Comparison of ENCODE assay signal across 12 mouse cellular contexts in the genomic region with DNA sequence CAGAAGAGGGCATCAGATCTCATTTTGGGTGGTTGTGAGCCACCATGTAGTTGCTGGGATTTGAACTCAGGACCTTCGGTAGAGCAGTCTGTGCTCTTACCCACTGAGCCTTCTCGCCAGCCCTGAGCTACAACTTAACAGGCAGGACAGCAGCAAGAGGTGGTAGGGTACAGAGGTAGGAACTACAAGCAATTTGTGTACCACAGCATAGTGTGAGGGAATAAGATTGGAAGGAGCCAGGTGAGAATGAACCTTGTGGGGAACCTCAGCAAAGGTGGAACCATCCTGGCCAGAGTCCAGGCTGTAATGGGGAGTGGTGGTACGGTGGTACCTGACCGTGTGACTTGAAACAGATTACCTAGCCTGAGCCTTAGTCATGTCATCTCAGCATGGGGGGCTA. TPM values are rescaled to one million over a fixed set of nuclear protein-coding genes. Genes with fewer than 3 reads are reported as not detected.
"Had no signal": no experiment of that assay in that cellular context is flagged by ENCODE, and none has a peak within 500 bp of the region (broad histone marks: within the 10 kb centered on the region; RNA-seq: fewer than 3 reads in every experiment).

No protein-coding gene starts in this region.

- H3K9me3 ChIP-seq: liver, embryonic 15.5 days; midbrain, embryonic 13.5 days had no signal

- DNase-seq: thymus, adult 18-20 months had no signal

- ATAC-seq: lung, postnatal 0 days had no signal

- H3K9ac ChIP-seq: liver, embryonic 15.5 days; midbrain, embryonic 13.5 days had no signal

- H3K27ac ChIP-seq: liver, embryonic 15.5 days; midbrain, embryonic 13.5 days had no signal

- H3K4me3 ChIP-seq: liver, embryonic 15.5 days; midbrain, embryonic 13.5 days had no signal

- H3K27me3 ChIP-seq: liver, embryonic 15.5 days; midbrain, embryonic 13.5 days had no signal

RNA-seq across cellular contexts. Expression of gene Gm10392, which starts 17.0 kb away (rescaled TPM):
- total RNA-seq: layer of hippocampus, postnatal 25 days; left cerebral cortex, postnatal 25 days; midbrain, postnatal 0 days had no signal
- polyA plus RNA-seq: kidney, embryonic 16.5 days; liver, embryonic 11.5 days; midbrain, postnatal 0 days; neural tube, embryonic 14.5 days; small intestine, adult 2 months; stomach, embryonic 16.5 days had no signal
